Mouse (Mus musculus) heart, adult 8-10 months (tissue): ENCODE data around the gene Antxr2. TPM values are rescaled to one million over a fixed set of nuclear protein-coding genes. Genes with fewer than 3 reads are reported as not detected.

Experiments
- DNase-seq: peaks from one replicate; pipeline ENCODE4 v3.0.0; 2022; ENCODE audit warnings: low spot score
- total RNA-seq, 4 experiments: library from RNA; stranded (reverse); gene quantifications; 2 replicates each; pipeline ENCODE4 v1.2.4; 2022

The Antxr2 gene
- total RNA-seq, 4 experiments from 2014 or later = 72.7 to 80.8 (median 76.4) TPM

GRCm38 (mm10) chr5:97995881-97996280 is 35.0 kb downstream of the Antxr2 start:
- DNase-seq = no peak

- DNase-seq = peak; percentile 63
These were observed 44.1 kb downstream of the Antxr2 start for GRCm38 (mm10) chr5:97986656-97987294.

DNA sequence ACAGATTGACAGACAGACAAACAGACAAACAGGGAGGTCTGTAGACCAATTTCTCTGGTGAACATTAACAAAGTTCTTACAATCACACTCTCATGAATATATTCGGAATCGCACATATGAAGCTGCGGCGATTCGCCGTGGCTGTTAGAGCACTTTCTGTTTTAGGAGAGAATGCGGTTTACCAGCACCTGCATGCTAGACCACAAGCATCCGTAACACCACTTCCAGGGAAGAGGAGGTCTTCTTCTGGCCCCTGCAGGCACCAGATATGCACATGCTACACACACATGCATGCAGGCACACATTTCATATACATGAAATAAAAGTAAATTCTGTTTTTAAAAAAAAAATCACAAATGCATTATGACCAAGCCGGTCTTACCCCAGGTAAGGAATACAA is 47.5 kb downstream of the Antxr2 start:
- no peak for DNase-seq

DNA sequence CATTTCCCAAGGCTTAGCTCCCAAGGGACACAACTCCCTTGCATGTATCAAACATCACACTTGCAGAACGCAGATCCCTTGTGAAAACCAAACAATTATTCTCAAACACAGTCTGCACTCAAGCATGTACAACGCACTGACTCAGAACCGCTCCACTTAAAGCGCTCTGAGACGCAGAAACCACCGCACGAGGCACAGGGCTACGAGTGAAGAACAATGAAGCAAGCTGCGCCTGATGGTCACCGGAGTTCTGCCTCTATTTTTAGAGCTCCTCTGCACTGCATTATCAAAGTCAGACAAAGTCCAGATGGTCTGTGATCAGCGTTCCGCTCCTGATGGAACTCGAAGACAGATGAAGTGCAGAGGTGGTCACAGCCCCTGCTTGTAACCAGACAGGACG is 50.4 kb downstream of the Antxr2 start:
- DNase-seq = peak; percentile 42

- DNase-seq = no peak
These were observed 57.5 kb downstream of the Antxr2 start for GRCm38 (mm10) chr5:97973293-97973692.

DNA sequence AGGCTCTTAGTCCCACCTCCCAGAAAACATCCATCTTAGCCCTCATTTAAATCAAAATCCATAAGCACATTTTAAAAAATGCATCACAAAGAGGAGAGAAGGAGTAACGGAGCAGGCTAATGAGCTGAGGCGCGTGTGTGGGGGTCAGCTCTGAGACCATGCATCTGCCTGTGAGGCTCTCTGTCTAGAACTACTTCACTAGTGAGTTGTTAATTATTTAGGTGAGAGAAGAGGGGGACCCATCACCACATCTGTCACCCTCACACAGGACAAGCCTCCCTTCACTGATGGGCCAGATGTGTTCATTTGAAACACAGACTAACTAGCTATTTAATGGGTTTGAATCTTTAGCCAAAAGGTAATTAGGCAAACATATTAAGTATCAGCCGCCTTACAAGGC is 58.8 kb downstream of the Antxr2 start:
- no peak for DNase-seq

GRCm38 (mm10) chr5:97971236-97971635 is 59.6 kb downstream of the Antxr2 start:
- DNase-seq = no peak

DNA sequence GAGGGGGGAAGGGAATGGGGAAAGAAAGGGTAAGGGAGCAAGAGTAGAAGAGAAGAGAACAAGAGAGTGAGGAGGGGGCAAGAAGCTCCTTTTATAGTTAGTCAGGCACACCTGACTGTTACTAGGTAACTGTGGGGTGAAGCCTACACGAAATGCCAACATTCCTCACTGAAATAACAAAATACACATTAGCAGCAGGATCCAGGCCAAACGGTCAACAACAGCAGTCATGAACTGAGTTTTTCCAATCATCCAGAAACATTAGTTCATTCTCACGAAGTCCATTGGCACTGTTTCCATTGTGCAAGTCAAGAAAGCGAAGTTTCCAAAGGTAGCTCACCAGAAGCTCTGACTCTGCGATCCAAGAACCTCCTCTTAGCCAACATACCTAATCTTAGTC is 63.8 kb downstream of the Antxr2 start:
- DNase-seq = no peak

DNA sequence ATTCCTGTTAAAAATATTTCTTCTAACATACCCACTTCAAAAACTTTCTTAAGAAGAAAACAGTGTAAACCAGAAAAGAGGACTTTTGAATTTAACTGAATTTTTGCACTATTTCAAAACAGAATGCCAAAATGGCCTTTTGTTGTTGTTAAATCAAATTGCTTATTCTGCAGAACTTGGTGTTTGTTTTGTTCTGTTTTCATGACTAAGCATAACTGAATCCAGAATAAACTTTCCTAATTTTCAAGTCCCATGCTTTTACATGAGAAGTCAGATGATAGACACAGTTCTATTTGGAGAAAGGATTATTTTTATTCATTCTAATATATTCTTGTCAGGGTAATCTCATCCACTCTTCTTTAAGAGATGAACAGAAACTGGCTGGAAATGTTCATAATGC is 64.7 kb downstream of the Antxr2 start:
- DNase-seq = no peak

GRCm38 (mm10) chr5:97964444-97964843 is 66.4 kb downstream of the Antxr2 start:
- DNase-seq = no peak

- no peak for DNase-seq
These were observed 68.3 kb downstream of the Antxr2 start for GRCm38 (mm10) chr5:97962512-97962911.

DNA sequence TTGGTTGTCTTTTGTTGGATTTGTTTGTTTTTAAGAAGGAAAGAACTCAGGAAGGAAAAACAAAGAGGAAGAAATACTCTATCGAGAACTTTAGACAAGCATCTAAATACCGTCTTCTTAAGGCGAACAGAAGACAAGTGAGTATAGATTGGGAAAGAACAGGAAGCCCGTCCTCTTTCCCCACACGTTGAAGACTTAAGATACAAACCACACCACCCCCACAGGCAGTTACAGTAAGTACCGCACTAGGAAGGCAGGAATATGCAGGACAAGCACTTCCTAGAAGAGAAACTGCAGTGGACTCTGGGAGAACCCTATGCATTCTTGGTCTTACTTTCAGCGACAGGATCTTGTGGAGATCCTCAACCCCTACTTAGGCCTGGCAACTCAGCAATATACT is 69.1 kb downstream of the Antxr2 start:
- no peak for DNase-seq

GRCm38 (mm10) chr5:97959651-97960050 is 71.2 kb downstream of the Antxr2 start:
- DNase-seq = no peak

DNA sequence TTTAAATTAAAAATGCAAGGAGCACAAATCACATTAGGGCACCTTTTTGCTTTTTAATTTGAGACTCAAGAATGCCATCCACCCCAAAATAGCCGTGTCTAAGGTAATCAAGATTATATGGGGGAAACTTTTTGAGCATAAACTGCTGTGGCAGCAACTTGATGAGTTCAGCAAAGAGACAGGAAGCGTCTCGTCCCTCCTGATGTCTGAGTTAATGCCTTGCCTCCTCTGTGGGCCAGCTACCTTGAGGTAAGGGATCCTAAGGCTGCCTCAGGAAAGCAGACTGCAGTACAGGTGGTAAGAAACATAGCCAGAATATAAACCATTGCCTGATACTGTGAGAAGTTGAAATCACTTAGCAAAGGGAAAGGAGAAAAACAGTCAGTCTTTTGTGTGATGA is 71.8 kb downstream of the Antxr2 start:
- DNase-seq = no peak

DNA sequence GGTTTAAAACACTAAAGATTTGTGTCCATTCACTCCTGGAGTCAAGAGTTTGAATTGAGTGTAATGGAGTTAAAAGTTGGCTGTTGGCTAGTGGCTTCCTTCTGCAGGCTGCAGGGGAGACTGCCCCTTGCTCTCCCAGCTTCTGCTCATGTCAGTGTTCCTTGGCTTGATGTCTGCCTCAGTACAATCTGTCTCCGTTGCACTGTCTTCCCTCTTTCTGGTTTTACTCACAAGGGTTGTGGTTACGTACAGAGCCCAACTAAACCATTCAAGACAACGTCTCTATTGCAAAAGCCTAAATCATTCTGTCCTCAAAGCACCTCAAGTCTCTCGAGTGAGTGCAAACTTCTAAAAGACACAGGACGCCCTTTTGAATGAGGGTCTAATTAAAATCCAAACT is 73.3 kb downstream of the Antxr2 start:
- no peak for DNase-seq

DNA sequence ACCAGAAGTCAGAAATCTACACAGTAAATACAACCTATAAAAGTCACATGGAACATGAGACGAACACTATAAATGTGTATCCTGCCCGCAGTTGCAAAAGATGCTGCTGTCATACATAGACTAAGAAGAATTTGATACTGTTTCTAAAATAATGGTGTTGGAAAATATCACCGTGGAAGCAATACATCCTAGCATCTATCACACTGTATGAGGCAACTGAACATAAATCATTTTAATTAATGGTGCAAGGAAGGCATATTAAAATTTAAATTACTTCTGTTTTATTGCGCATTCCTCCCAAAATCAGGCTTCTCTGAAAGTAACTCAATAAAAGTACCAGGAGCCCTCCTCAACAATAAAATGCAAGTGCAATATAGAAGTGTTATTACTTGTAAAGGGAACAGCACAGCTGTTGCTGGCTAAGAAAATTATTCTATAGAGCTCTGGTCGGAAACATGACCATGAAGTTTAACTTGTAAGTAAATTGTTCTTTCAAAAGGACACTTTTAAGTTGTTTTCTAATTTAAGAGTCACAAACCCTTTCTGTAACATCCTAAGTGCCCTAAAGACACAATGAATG is 76.6 kb downstream of the Antxr2 start:
- DNase-seq = no peak

- no peak for DNase-seq
These were observed 77.5 kb downstream of the Antxr2 start for GRCm38 (mm10) chr5:97953241-97953920.

GRCm38 (mm10) chr5:97947261-97947660 is 83.6 kb downstream of the Antxr2 start:
- DNase-seq = no peak

DNA sequence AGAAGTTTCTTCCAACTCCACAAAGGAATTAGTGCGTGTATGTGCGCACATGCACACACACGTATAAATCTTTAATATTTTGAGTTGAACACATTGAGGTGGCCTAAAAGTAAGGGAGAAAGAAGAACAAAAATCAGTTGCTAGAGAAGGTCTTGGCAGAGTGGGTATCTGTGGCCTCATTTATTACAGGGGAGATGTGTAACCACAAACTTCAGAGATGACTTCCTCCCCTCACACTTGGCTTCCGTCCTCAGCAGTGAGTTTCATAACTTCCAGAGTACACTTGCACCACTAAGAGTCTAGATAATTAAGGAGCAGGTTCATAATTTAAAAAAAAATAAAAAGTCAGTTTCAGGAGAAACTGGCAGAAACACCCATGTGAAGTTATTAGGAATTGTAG is 84.6 kb downstream of the Antxr2 start:
- no peak for DNase-seq

- DNase-seq = no peak
These were observed 95.4 kb downstream of the Antxr2 start for GRCm38 (mm10) chr5:97935140-97936129.

GRCm38 (mm10) chr5:97917654-97918053 is 113.2 kb downstream of the Antxr2 start:
- DNase-seq = no peak

DNA sequence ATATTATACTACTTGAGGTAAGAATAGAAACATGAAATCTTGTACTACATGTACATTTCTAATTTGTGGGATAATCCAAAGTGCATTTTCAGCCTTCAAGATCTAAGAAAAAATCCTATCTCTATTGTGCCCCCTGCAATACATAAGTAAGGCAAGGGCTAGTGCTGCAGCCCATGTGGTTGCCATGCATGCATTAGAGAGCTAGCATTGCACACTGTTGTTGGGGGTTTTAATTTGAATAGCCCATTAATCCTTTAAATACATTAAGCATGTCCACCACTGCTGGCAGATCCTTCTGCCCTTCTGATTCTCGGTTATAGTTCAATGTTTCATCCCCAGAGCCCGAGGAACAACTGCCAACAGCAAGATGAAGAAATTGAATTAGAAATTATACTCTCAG is 116.0 kb downstream of the Antxr2 start:
- DNase-seq = no peak
